Mouse (Mus musculus) liver, postnatal 0 days (tissue): ENCODE data around the gene Fndc7. TPM values are rescaled to one million over a fixed set of nuclear protein-coding genes. Genes with fewer than 3 reads are reported as not detected.
A peak's percentile ranks its signal among the peaks of the same experiment; 100 is the strongest.

Experiments used
- ATAC-seq: fragments of 200-750 bp; cut with Nextera tagmentation; 2 replicates; pipeline ENCODE4 v1.8.0; 2017; ENCODE audit warnings: mild to moderate bottlenecking, moderate library complexity
- DNase-seq: peaks from one replicate; pipeline ENCODE4 v3.0.0-alpha.2; 2016
- H3K27ac ChIP-seq: fragments of 300-500 bp; sonication (generic); 2 replicates; pipeline ENCODE4 v1.5.1; 2014; ENCODE audit warnings: antibody characterized with exemption, moderate library complexity, mild to moderate bottlenecking, low read depth
- H3K27me3 ChIP-seq: fragments of 300-500 bp; sonication (generic); 2 replicates; pipeline ENCODE4 v1.6.1; 2014; ENCODE audit warnings: low read length, control low read depth, mixed read lengths; ENCODE audit not compliant: insufficient read depth
- H3K36me3 ChIP-seq: fragments of 300-500 bp; sonication (generic); replicated peaks from 2 replicates; pipeline ENCODE4 v1.6.1; 2014; ENCODE audit warnings: mild to moderate bottlenecking, control low read depth, low read length, moderate library complexity, mixed read lengths; ENCODE audit not compliant: insufficient read depth
- H3K4me1 ChIP-seq: fragments of 300-500 bp; sonication (generic); 2 replicates; pipeline ENCODE4 v1.6.1; 2014; ENCODE audit warnings: antibody characterized with exemption, mild to moderate bottlenecking, control low read depth; ENCODE audit not compliant: insufficient read depth
- H3K4me2 ChIP-seq: fragments of 300-500 bp; sonication (generic); 2 replicates; pipeline ENCODE4 v1.6.1; 2014; ENCODE audit warnings: low read depth, mild to moderate bottlenecking, low read length, moderate library complexity, mixed read lengths
- H3K4me3 ChIP-seq: fragments of 300-500 bp; sonication (generic); 2 replicates; pipeline ENCODE4 v1.5.1; 2014; ENCODE audit warnings: low read depth, low read length
- H3K9ac ChIP-seq: fragments of 300-500 bp; sonication (generic); replicated peaks from 2 replicates; pipeline ENCODE4 v1.6.1; 2014; ENCODE audit warnings: mild to moderate bottlenecking, moderate library complexity
- H3K9me3 ChIP-seq: fragments of 300-500 bp; sonication (generic); 2 replicates; pipeline ENCODE4 v1.6.1; 2016; ENCODE audit warnings: mild to moderate bottlenecking, control low read depth, low read length, mixed read lengths
- CTCF ChIP-seq: sonication (generic); IDR thresholded peaks from 2 replicates; pipeline ENCODE4 v1.5.1; 2016; ENCODE audit warnings: antibody characterized with exemption, low read depth
- EP300 ChIP-seq: IDR thresholded peaks from 2 replicates; pipeline ENCODE4 v1.6.1; 2016; ENCODE audit warnings: antibody characterized with exemption, low read depth, mild to moderate bottlenecking
- WGBS: fragments of 180-500 bp; shearing (Covaris S2); extraction: QIAGEN DNeasy Blood & Tissue Kit; methylation state at CpG from one replicate; pipeline ENCODE4 v1.1.7; 2014; ENCODE audit not compliant: insufficient replicate concordance; 5-methylcytosine and 5-hydroxymethylcytosine counted together
- polyA plus RNA-seq: library from polyadenylated mRNA; unstranded; fragments of >200 nt; fragmentation: Nextera tagmentation; extraction: Ambion mirVana; gene quantifications from 2 replicates; pipeline ENCODE4 v1.2.1, GENCODE M21; 2015

Fndc7 gene
- polyA plus RNA-seq, 1 experiment from 2014 or later: 0.09 TPM

GRCm38 (mm10) chr3:108920442-108921070 is 30.7 kb upstream of the Fndc7 start:
- 81% methylated on average over 3 of the region's 3 CpGs for WGBS
- H3K4me3 ChIP-seq: no peak overlapping the region
- H3K27ac ChIP-seq: no peak overlapping the region
- H3K36me3 ChIP-seq: no peaks in the 10 kb centered on the region
- no peak overlapping the region for H3K9ac ChIP-seq
- H3K27me3 ChIP-seq: no peaks in the 10 kb centered on the region
- ATAC-seq: no peak
- H3K4me2 ChIP-seq: no peak overlapping the region
- H3K4me1 ChIP-seq: no peaks in the 10 kb centered on the region
- no peak for DNase-seq
- no peak for TF ChIP-seq EP300
- no peak for TF ChIP-seq CTCF
- no peaks in the 10 kb centered on the region for H3K9me3 ChIP-seq

- Histone ChIP-seq H3K4me3 (no peak overlapping the region), H3K4me1 (no peaks in the 10 kb centered on the region), H3K9ac (no peak overlapping the region), H3K27ac (no peak overlapping the region), H3K9me3 (no peaks in the 10 kb centered on the region), H3K4me2 (no peak overlapping the region), H3K27me3 (no peaks in the 10 kb centered on the region), H3K36me3 (no peaks in the 10 kb centered on the region)
- TF ChIP-seq EP300: no peak
- TF ChIP-seq CTCF: peak; percentile 20
- 83% methylated on average over 1 of the region's 1 CpGs for WGBS
- no peak for ATAC-seq
- DNase-seq: no peak
Measured at GRCm38 (mm10) chr3:108918852-108919251, 29.0 kb upstream of the Fndc7 start.

- TF ChIP-seq CTCF (no peak), EP300 (no peak)
- ATAC-seq: no peak
- no peaks in the 10 kb centered on the region for H3K4me1 ChIP-seq
Measured at GRCm38 (mm10) chr3:108917986-108918385, 28.2 kb upstream of the Fndc7 start.

GRCm38 (mm10) chr3:108916857-108917256 is 27.0 kb upstream of the Fndc7 start:
- H3K9me3 ChIP-seq: no peaks in the 10 kb centered on the region
- WGBS: 43% methylated on average over 4 of the region's 4 CpGs
- ATAC-seq (no peak), DNase-seq (no peak)
- no peaks in the 10 kb centered on the region for H3K4me1 ChIP-seq
- H3K27me3 ChIP-seq: no peaks in the 10 kb centered on the region
- no peaks in the 10 kb centered on the region for H3K36me3 ChIP-seq
- no peak overlapping the region for H3K4me3 ChIP-seq
- H3K9ac ChIP-seq: no peak overlapping the region
- H3K4me2 ChIP-seq: no peak overlapping the region
- TF ChIP-seq CTCF (no peak), EP300 (no peak)
- H3K27ac ChIP-seq: no peak overlapping the region

More at GRCm38 (mm10) chr3:108917986-108918385, 28.2 kb upstream of the Fndc7 start:
- Histone ChIP-seq H3K9ac (no peak overlapping the region), H3K36me3 (no peaks in the 10 kb centered on the region), H3K9me3 (no peaks in the 10 kb centered on the region), H3K4me2 (no peak overlapping the region), H3K27ac (no peak overlapping the region), H3K27me3 (no peaks in the 10 kb centered on the region), H3K4me3 (no peak overlapping the region)
- DNase-seq: no peak
- whole genome bisulfite sequencing: 67% methylated on average over 3 of the region's 3 CpGs

- no peak overlapping the region for H3K4me2 ChIP-seq
Measured at GRCm38 (mm10) chr3:108915999-108916398, 26.2 kb upstream of the Fndc7 start.

GRCm38 (mm10) chr3:108911548-108912413 is 22.0 kb upstream of the Fndc7 start, which contains the start of gene Prpf38b:
Gene Prpf38b, minus strand, starts transcription at chr3:108911727.
- H3K4me2 ChIP-seq: peak within 1 kb of the TSS; percentile 83
- 2% methylated on average over 53 of the region's 53 CpGs for WGBS
- ATAC-seq: peak; percentile 97

More at GRCm38 (mm10) chr3:108915999-108916398, 26.2 kb upstream of the Fndc7 start:
- no peak for ATAC-seq
- Histone ChIP-seq H3K27me3 (no peaks in the 10 kb centered on the region), H3K4me1 (no peaks in the 10 kb centered on the region), H3K4me3 (no peak overlapping the region), H3K27ac (no peak overlapping the region), H3K36me3 (no peaks in the 10 kb centered on the region), H3K9ac (no peak overlapping the region), H3K9me3 (no peaks in the 10 kb centered on the region)
- TF ChIP-seq CTCF (no peak), EP300 (no peak)
- DNase-seq: no peak
- WGBS: 63% methylated on average over 1 of the region's 1 CpGs

More at GRCm38 (mm10) chr3:108911548-108912413, 22.0 kb upstream of the Fndc7 start, which contains the start of gene Prpf38b:
- DNase-seq: peak; percentile 97
- Histone ChIP-seq H3K36me3 (peaks cover 20% of the 10 kb centered on the region), H3K4me1 (peaks cover 8% of the 10 kb centered on the region), H3K9me3 (no peaks in the 10 kb centered on the region), H3K27me3 (no peaks in the 10 kb centered on the region), H3K9ac (peak within 1 kb of the TSS; percentile 84), H3K27ac (peak within 1 kb of the TSS; percentile 99), H3K4me3 (peak within 1 kb of the TSS; percentile 77)
- no peak for TF ChIP-seq EP300
- TF ChIP-seq CTCF: no peak
